8 mouse cellular contexts compared by ENCODE assay signal in the genomic region with DNA sequence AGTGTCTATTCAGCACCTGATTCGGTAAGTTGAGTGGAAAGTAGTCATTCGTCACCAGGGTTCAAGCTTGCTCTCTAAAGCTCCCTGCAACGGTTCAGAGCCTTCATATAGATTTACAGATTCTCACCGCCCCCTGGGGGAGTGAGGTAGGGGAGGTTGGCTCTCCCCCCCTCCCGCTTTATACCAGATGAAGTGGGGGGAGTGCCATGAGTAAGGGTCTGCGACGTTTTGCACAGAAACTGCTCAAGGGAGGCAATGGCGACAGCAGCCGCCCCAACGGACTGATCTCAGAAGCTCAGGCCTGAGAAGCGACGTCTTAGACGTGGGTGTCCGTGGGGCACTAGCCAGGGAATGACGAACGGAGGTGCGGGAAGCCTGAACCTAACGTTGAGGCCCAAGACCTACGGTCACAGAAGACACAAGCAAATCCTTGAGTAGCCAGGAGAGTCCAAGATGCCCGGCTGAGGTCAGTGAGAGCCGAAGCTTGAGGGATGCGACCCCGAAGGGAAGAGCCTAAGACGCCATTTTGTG. TPM values are rescaled to one million over a fixed set of nuclear protein-coding genes. Genes with fewer than 3 reads are reported as not detected.
DNase-seq lines count a peak whose midpoint lies in the region; ATAC-seq and TF ChIP-seq lines count a peak whose summit lies in the region.

No protein-coding gene starts in this region.

- no peak for TF ChIP-seq POLR2A in testis, adult 2 months (IDR thresholded peaks at IDR 0.05; ENCODE audit: control insufficient read depth, low read depth, low read length)

- no peaks in the 10 kb centered on the region for H3K27me3 ChIP-seq in testis, adult 2 months (ENCODE audit: control insufficient read depth, insufficient read depth, low read length)
- H3K27me3 ChIP-seq in intestine, embryonic 16.5 days (replicated peaks; ENCODE audit: control insufficient read depth, insufficient read depth, low read length): no peaks in the 10 kb centered on the region
- no peaks in the 10 kb centered on the region for H3K27me3 ChIP-seq in neural tube, embryonic 13.5 days

- ATAC-seq in frontal cortex, adult (ENCODE audit: low TSS enrichment): peak; percentile 39; the same call in 1 of the 2 replicates
- ATAC-seq in intestine, embryonic 16.5 days: peak; percentile 38
- ATAC-seq in neural tube, embryonic 13.5 days (ENCODE audit: low read depth): peak; percentile 52

- TF ChIP-seq CTCF in testis, adult 2 months (IDR thresholded peaks at IDR 0.05; ENCODE audit: control insufficient read depth, insufficient read depth, insufficient replicate concordance, low read depth, low read length): no peak

- under 1% methylated on average over 24 of the region's 24 CpGs for WGBS in intestine, embryonic 16.5 days
- WGBS in neural tube, embryonic 13.5 days: 1% methylated on average over 24 of the region's 24 CpGs

- no peak for DNase-seq in frontal cortex, postnatal 36 days (ENCODE audit: low spot score in 2 of 2)
- DNase-seq in testis, postnatal 14 days (ENCODE audit: low spot score): no peak
- no peak for DNase-seq in right cerebral cortex, postnatal 36 days (ENCODE audit: low spot score in 2 of 2)
- DNase-seq in right cerebral cortex, adult 2 months (ENCODE audit: low spot score in 2 of 2): no peak

- H3K27ac ChIP-seq in testis, adult 2 months (ENCODE audit: control insufficient read depth, insufficient read depth, low read depth, low read length): peak overlapping the region; percentile 94
- peak overlapping the region; percentile 57 for H3K27ac ChIP-seq in intestine, embryonic 16.5 days (ENCODE audit: low read length)
- peak overlapping the region; percentile 86 for H3K27ac ChIP-seq in neural tube, embryonic 13.5 days (replicated peaks)

- peak overlapping the region; percentile 81 for H3K9ac ChIP-seq in intestine, embryonic 16.5 days (ENCODE audit: low read depth, low read length)
- H3K9ac ChIP-seq in neural tube, embryonic 13.5 days: peak overlapping the region; percentile 90

- peaks cover 6% of the 10 kb centered on the region for H3K4me1 ChIP-seq in testis, adult 2 months (ENCODE audit: control insufficient read depth, insufficient read depth, low read length)
- 0 out of 2 replicates have a peak, but pooled peaks cover 5% of the 10 kb centered on the region for H3K4me1 ChIP-seq in intestine, embryonic 16.5 days (ENCODE audit: control insufficient read depth, insufficient read depth, low read length)
- H3K4me1 ChIP-seq in neural tube, embryonic 13.5 days (replicated peaks): peaks cover 51% of the 10 kb centered on the region

- peak overlapping the region; percentile 91 for H3K4me3 ChIP-seq in testis, adult 2 months (ENCODE audit: control insufficient read depth, low read depth, low read length)
- H3K4me3 ChIP-seq in intestine, embryonic 16.5 days (ENCODE audit: low read length): peak overlapping the region; percentile 81
- peak overlapping the region; percentile 90 for H3K4me3 ChIP-seq in neural tube, embryonic 13.5 days

- H3K9me3 ChIP-seq in intestine, embryonic 16.5 days (ENCODE audit: control insufficient read depth, low read length): no peaks in the 10 kb centered on the region
- H3K9me3 ChIP-seq in neural tube, embryonic 13.5 days: no peaks in the 10 kb centered on the region

- peak overlapping the region; percentile 87 for H3K4me2 ChIP-seq in intestine, embryonic 16.5 days (ENCODE audit: low read depth, low read length)
- peak overlapping the region; percentile 84 for H3K4me2 ChIP-seq in neural tube, embryonic 13.5 days

- no peaks in the 10 kb centered on the region; the same call in 1 of the 2 replicates for H3K36me3 ChIP-seq in testis, adult 2 months (ENCODE audit: control insufficient read depth, insufficient read depth, low read length)
- peaks cover 3% of the 10 kb centered on the region for H3K36me3 ChIP-seq in intestine, embryonic 16.5 days (ENCODE audit: control insufficient read depth, insufficient read depth, low read length)
- peaks cover 17% of the 10 kb centered on the region for H3K36me3 ChIP-seq in neural tube, embryonic 13.5 days

RNA-seq across cellular contexts. Expression of a gene that starts 0.5 kb away (rescaled TPM):
- polyA plus RNA-seq in testis, adult 2 months (2012; rRNA removed): 107 and 129 TPM in 2 replicates
- polyA plus RNA-seq in intestine, embryonic 16.5 days (2015; fragmentation: Nextera tagmentation; extraction: Ambion mirVana): 66.3 and 73.0 TPM in 2 replicates
- 153 and 154 TPM in 2 replicates for polyA plus RNA-seq in neural tube, embryonic 13.5 days (2015; fragmentation: Nextera tagmentation; extraction: Ambion mirVana)

RNA-seq across cellular contexts. Expression of a gene that starts 28.9 kb away (rescaled TPM):
- polyA plus RNA-seq in testis, adult 2 months (2012; rRNA removed): 39.3 and 43.5 TPM in 2 replicates
- polyA plus RNA-seq in intestine, embryonic 16.5 days (2015; fragmentation: Nextera tagmentation; extraction: Ambion mirVana): 75.0 and 75.7 TPM in 2 replicates
- polyA plus RNA-seq in neural tube, embryonic 13.5 days (2015; fragmentation: Nextera tagmentation; extraction: Ambion mirVana): 95.9 and 104 TPM in 2 replicates

RNA-seq across cellular contexts. Expression of a gene that starts 39.3 kb away (rescaled TPM):
- 25.2 and 26.3 TPM in 2 replicates for polyA plus RNA-seq in testis, adult 2 months (2012; rRNA removed)
- 17.5 and 18.9 TPM in 2 replicates for polyA plus RNA-seq in intestine, embryonic 16.5 days (2015; fragmentation: Nextera tagmentation; extraction: Ambion mirVana)
- 33.2 and 39.8 TPM in 2 replicates for polyA plus RNA-seq in neural tube, embryonic 13.5 days (2015; fragmentation: Nextera tagmentation; extraction: Ambion mirVana)

RNA-seq across cellular contexts. Expression of a gene that starts 53.5 kb away (rescaled TPM):
- polyA plus RNA-seq in testis, adult 2 months (2012; rRNA removed): 3.7 and 5.3 TPM in 2 replicates
- 1.4 and 2.0 TPM in 2 replicates for polyA plus RNA-seq in intestine, embryonic 16.5 days (2015; fragmentation: Nextera tagmentation; extraction: Ambion mirVana)
- polyA plus RNA-seq in neural tube, embryonic 13.5 days (2015; fragmentation: Nextera tagmentation; extraction: Ambion mirVana): 0.54 and 0.71 TPM in 2 replicates
